Mouse (Mus musculus) lung, adult 2 months (tissue): ENCODE results near the gene Dctn1. TPM values are rescaled to one million over a fixed set of nuclear protein-coding genes. Genes with fewer than 3 reads are reported as not detected.
A peak's percentile ranks its signal among the peaks of the same experiment; 100 is the strongest.
"Not testable (repeated sequence)": the region's sequence is repeated elsewhere in the genome, so short reads cannot be mapped to it uniquely, and the experiment has no call there.

Experiments used
- DNase-seq: peaks from one replicate; pipeline ENCODE4 v3.0.0; 2022
- H3K4me1 ChIP-seq: fragments of 200-500 bp; 2 replicates; pipeline ENCODE4 v1.6.1; 2011; ENCODE audit warnings: low read length; ENCODE audit not compliant: control insufficient read depth, insufficient read depth
- H3K4me3 ChIP-seq: fragments of 200-500 bp; replicated peaks from 2 replicates; pipeline ENCODE3; 2011; ENCODE audit warnings: low read depth, mild to moderate bottlenecking, control low read depth, low read length; ENCODE audit errors: extremely low read depth
- CTCF ChIP-seq: fragments of 200-500 bp; IDR thresholded peaks from 2 replicates; pipeline ENCODE4 v1.5.1; 2011; ENCODE audit warnings: mild to moderate bottlenecking, low read length, control low read depth; ENCODE audit not compliant: insufficient read depth
- POLR2A ChIP-seq: fragments of 200-500 bp; IDR thresholded peaks from 2 replicates; pipeline ENCODE4 v1.6.1; 2011; ENCODE audit warnings: low read depth, mild to moderate bottlenecking, control low read depth, low read length, borderline replicate concordance; ENCODE audit errors: extremely low read depth
- WGBS: fragments of 180-500 bp; shearing (Covaris S2); methylation state at CpG from one replicate; pipeline ENCODE4 v1.1.7; 2018; 5-methylcytosine and 5-hydroxymethylcytosine counted together
- polyA plus RNA-seq: library from polyadenylated mRNA; depleted of rRNA; stranded (reverse); fragments of >200 nt; gene quantifications from 2 replicates; pipeline ENCODE4 v1.2.3, GENCODE M21; 2012

Dctn1 gene
- polyA plus RNA-seq, 1 experiment: 155 TPM

GRCm38 (mm10) chr6:83145209-83145608, 20.5 kb upstream of the Dctn1 start:
- TF ChIP-seq CTCF: no peak
- TF ChIP-seq POLR2A: no peak
- DNase-seq: no peak
- Histone ChIP-seq H3K4me3 (no peak overlapping the region), H3K4me1 (no peaks in the 10 kb centered on the region)
- WGBS: 37% methylated on average over 2 of the region's 2 CpGs

- Histone ChIP-seq H3K4me1 (no peaks in the 10 kb centered on the region), H3K4me3 (no peak overlapping the region)
- TF ChIP-seq POLR2A: no peak
- TF ChIP-seq CTCF: no peak
- WGBS: 65% methylated on average over 9 of the region's 9 CpGs
- no peak for DNase-seq
These were observed 19.9 kb upstream of the Dctn1 start for GRCm38 (mm10) chr6:83145805-83146204.

GRCm38 (mm10) chr6:83147280-83147679, 18.4 kb upstream of the Dctn1 start:
- no peak overlapping the region for H3K4me3 ChIP-seq
- TF ChIP-seq POLR2A: no peak
- TF ChIP-seq CTCF: no peak
- 58% methylated on average over 7 of the region's 7 CpGs for WGBS
- DNase-seq: no peak
- no peaks in the 10 kb centered on the region for H3K4me1 ChIP-seq

GRCm38 (mm10) chr6:83151721-83152120, 14.0 kb upstream of the Dctn1 start:
- no peaks in the 10 kb centered on the region for H3K4me1 ChIP-seq
- no peak for TF ChIP-seq POLR2A
- no peak for TF ChIP-seq CTCF
- H3K4me3 ChIP-seq: no peak overlapping the region
- no peak for DNase-seq
- 53% methylated on average over 8 of the region's 8 CpGs for WGBS

- no peak for DNase-seq
- Histone ChIP-seq H3K4me3 (no peak overlapping the region), H3K4me1 (no peaks in the 10 kb centered on the region)
- 85% methylated on average over 12 of the region's 12 CpGs for WGBS
- TF ChIP-seq POLR2A (no peak), CTCF (no peak)
These were observed 12.7 kb upstream of the Dctn1 start for GRCm38 (mm10) chr6:83153038-83153437.

GRCm38 (mm10) chr6:83153485-83153884, 12.2 kb upstream of the Dctn1 start:
- TF ChIP-seq POLR2A: no peak
- no peak for TF ChIP-seq CTCF
- H3K4me1 ChIP-seq: no peaks in the 10 kb centered on the region
- no peak for DNase-seq
- no peak overlapping the region for H3K4me3 ChIP-seq
- WGBS: 64% methylated on average over 5 of the region's 5 CpGs

- no peak for DNase-seq
- 8% methylated on average over 23 of the region's 23 CpGs for WGBS
- no peaks in the 10 kb centered on the region for H3K4me1 ChIP-seq
- H3K4me3 ChIP-seq: peak overlapping the region; percentile 54
- TF ChIP-seq POLR2A (no peak), CTCF (no peak)
These were observed 10.0 kb upstream of the Dctn1 start for GRCm38 (mm10) chr6:83155552-83156238.

GRCm38 (mm10) chr6:83156259-83156684, 9.4 kb upstream of the Dctn1 start, which contains the start of the genes Wdr54 and 1700003E16Rik:
Gene Wdr54 (minus strand): TSS chr6:83156397.
Gene 1700003E16Rik (plus strand): TSS chr6:83156404.
- TF ChIP-seq POLR2A (no peak), CTCF (no peak)
- H3K4me3 ChIP-seq: peak within 1 kb of the TSS; percentile 54
- peak; percentile 54 for DNase-seq
- WGBS: 1% methylated on average over 32 of the region's 32 CpGs
- no peaks in the 10 kb centered on the region for H3K4me1 ChIP-seq

GRCm38 (mm10) chr6:83159456-83159855, 6.3 kb upstream of the Dctn1 start:
- not testable (repeated sequence) for DNase-seq, H3K4me3 ChIP-seq, H3K4me1 ChIP-seq
- WGBS: 14% methylated on average over 3 of the region's 3 CpGs

- 17% methylated on average over 19 of the region's 19 CpGs for WGBS
- no peak for DNase-seq
- no peaks in the 10 kb centered on the region; the same call in 1 of the 2 replicates for H3K4me1 ChIP-seq
- no peak overlapping the region for H3K4me3 ChIP-seq
- no peak for TF ChIP-seq CTCF
- TF ChIP-seq POLR2A: no peak
These were observed 4.3 kb upstream of the Dctn1 start for GRCm38 (mm10) chr6:83161442-83161841.
